Mouse (Mus musculus) lung, postnatal 10 days (tissue): ENCODE results near the gene Nek1.
"Not testable (repeated sequence)": the region's sequence is repeated elsewhere in the genome, so short reads cannot be mapped to it uniquely, and the experiment has no call there.

Source experiments
- DNase-seq: peaks from one replicate; pipeline ENCODE4 v3.0.0; 2021

Nek1 gene

GRCm38 (mm10) chr8:60984260-60985010 lies 8.6 kb upstream of the Nek1 start:
- not testable (repeated sequence) for DNase-seq

- DNase-seq: peak; percentile 85
Measured at GRCm38 (mm10) chr8:60992561-60992909, 460 bp upstream of the Nek1 start.

- DNase-seq: no peak
Measured at GRCm38 (mm10) chr8:60993639-60993986, 618 bp downstream of the Nek1 start.

DNA sequence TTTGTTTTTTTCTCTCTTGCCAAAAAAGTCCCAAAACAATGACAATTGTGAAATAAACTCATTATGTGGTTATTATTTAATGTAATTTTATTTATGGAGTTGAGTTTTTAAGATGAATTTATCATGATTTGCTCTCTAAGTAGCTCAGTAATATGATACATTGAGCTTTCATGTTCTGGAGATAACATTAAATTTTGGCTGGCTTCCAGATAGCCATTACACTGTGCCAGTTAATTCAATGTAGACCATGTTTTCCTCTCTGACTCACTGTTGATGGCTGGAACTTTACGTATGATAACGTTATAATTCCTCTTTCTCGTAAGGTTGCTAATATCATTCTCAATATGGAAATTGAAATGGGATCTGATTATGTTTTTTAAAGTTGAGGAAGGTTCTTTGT lies 3.5 kb downstream of the Nek1 start:
- DNase-seq: no peak

DNA sequence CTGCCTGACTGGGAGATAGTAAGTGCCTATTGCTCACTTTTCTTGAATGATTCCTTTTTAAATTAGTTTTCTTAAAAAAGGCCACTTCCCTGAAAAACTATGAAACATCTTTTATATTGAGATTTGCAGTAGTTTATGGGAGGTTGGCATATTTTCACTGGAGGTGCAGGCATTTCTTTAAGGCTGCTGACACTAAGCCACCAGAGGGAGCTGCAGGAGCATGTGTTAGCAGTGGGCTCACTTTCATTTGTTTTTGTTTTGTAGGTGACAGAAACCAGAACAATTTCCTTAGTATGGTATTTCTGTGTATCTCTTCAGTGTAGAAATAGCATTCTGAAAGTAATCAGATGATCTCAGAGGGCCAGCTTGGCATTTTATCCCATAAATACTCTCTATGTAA lies 49.0 kb downstream of the Nek1 start:
- peak; percentile 72 for DNase-seq

DNA sequence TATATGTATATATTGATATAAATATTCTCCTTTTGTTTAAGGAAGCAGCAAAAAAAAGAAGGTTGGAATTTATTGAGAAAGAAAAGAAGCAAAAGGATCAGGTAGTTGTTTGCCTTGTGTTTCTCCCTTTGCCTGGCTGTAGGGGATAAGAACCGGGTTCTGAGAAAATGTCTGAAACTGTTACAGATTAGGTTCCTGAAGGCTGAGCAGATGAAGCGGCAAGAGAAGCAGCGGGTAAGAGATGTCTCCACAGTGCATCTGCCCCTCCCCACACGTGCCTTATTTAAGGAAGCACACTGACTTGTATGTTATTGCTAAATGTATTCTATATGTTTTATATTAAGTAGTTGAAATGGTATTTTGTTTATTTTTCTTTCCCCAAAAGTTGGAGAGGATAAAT lies 50.9 kb downstream of the Nek1 start:
- DNase-seq: no peak

- DNase-seq: no peak
Measured at GRCm38 (mm10) chr8:61046816-61047215, 53.8 kb downstream of the Nek1 start.

- DNase-seq: no peak
Measured at GRCm38 (mm10) chr8:61053017-61053416, 60.0 kb downstream of the Nek1 start.

GRCm38 (mm10) chr8:61054313-61054712 lies 61.3 kb downstream of the Nek1 start:
- no peak for DNase-seq

- no peak for DNase-seq
Measured at GRCm38 (mm10) chr8:61056997-61057396, 64.0 kb downstream of the Nek1 start.

GRCm38 (mm10) chr8:61059143-61059542 lies 66.1 kb downstream of the Nek1 start:
- DNase-seq: no peak

GRCm38 (mm10) chr8:61060412-61060811 lies 67.4 kb downstream of the Nek1 start:
- no peak for DNase-seq

- peak; percentile 29 for DNase-seq
Measured at GRCm38 (mm10) chr8:61075059-61075458, 82.1 kb downstream of the Nek1 start.

GRCm38 (mm10) chr8:61110496-61110895 lies 117.5 kb downstream of the Nek1 start:
- DNase-seq: peak; percentile 15

DNA sequence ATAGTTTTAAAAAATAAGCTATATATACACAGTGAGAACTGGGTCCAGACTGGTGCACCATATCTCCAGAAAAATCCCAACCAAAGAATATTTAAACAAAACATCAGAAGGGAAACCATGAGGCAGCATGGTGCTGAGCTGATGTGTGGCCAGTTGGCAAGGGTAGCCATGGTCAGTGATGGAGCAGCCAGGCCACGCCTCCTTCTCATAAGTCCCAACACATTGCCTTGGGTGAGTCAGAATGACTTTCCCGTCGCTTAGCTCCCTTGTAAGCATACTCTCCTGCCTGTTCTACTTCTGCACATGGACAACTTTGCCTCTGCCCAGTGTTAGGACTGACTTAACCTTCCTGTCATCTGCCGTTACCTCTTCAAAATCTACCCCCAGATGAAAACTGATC lies 118.9 kb downstream of the Nek1 start:
- DNase-seq: no peak

- DNase-seq: no peak
Measured at GRCm38 (mm10) chr8:61121631-61122030, 128.6 kb downstream of the Nek1 start.

- DNase-seq: peak; percentile 41
Measured at GRCm38 (mm10) chr8:61127299-61127861, 134.4 kb downstream of the Nek1 start.

DNA sequence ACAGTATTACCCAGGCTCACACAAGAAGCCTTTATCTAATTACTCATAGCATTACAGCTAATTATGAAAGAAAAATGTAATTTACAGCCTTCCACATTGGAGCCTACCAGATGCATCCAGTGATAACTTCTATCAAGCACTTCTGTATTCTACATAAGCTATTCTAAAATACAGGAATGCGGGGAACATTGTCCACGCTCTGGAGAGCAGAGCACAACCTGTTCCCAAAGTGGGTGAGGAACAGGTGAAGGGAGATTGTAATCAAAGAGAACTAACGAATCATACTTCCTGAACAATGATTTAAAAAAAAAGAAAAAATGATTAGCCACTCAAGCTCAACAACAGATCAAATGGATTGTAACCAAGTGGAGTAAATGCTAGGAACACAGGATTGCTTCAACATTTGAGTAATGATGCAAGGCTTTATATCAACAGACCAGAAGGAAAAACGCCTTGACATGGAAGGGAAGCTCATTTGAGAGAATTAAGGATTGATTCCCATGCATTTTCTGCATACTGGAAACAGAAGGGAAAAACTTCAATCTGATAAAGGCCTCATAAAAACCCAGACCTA lies 139.7 kb downstream of the Nek1 start:
- DNase-seq: no peak

DNA sequence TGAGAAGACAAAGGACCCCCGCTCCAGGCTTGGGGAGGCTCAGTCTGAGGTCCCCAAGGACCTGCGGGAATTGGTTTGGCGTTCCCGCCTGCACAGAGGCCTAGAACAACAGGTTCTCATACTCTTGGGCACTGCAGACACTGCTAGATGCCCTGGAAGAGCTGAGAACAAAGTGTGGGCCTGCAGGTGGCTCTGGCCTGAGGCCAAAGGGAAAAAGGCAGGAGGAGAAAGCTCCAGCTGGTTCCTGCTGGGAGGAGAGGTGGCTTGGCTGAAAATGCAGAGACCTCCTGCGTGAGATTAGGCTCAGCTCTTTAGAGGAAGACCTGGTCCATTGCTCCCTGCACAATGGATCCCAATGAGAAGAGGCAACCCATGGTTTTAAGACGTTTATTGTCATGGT lies 148.9 kb downstream of the Nek1 start:
- no peak for DNase-seq

- no peak for DNase-seq
Measured at GRCm38 (mm10) chr8:61142302-61142701, 149.3 kb downstream of the Nek1 start.

DNA sequence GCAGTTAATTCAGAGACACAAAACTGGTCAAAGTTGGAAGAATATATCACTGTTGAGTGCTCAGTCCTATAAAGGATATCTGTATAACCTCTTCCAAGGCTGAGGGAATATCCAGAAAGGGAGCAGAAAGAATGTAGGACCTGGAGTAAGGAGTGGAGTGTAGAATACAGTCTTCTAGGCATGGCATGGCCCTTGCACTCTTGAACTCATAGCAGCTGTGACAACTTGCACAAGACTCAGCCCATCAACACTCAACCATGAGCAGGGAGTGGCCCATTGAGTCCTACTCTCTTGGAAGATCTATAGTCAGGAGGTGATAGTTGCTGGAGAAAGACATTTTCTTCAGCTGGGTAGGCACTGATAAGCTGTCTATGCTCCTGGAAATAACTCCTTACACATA lies 149.8 kb downstream of the Nek1 start:
- DNase-seq: no peak

- no peak for DNase-seq
Measured at GRCm38 (mm10) chr8:61148728-61149127, 155.7 kb downstream of the Nek1 start.

- no peak for DNase-seq
Measured at GRCm38 (mm10) chr8:61150596-61150995, 157.6 kb downstream of the Nek1 start.

DNA sequence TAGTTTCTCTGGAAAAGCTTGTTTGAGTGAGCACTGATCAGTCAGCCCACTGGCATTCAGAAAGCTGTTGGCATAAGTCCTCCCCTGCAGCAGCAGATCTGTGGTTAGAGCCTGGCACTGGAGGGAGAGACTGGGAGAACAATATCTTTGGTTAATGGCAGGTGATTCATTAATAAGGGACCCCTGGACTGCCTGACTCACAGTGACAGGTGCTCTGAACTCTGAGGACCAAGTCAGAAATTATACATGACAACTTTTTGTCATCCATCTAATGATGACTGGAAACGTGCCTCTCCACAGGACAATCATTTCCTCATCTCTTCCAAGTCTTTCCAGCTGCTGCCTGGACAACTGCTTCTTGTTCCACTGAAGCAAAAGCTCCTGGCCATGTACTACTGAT lies 163.4 kb downstream of the Nek1 start:
- no peak for DNase-seq

- no peak for DNase-seq
Measured at GRCm38 (mm10) chr8:61158540-61158939, 165.5 kb downstream of the Nek1 start.
